Mouse (Mus musculus) kidney, postnatal 0 days (tissue): ENCODE data around the gene Fancc. TPM values are rescaled to one million over a fixed set of nuclear protein-coding genes. Genes with fewer than 3 reads are reported as not detected.

Source experiments
- ATAC-seq: fragments of 200-750 bp; cut with Nextera tagmentation; replicated peaks from 2 replicates; pipeline ENCODE4 v1.8.0; 2017; ENCODE audit warnings: low read depth, moderate number of reproducible peaks, moderate TSS enrichment, moderate library complexity; ENCODE audit not compliant: low FRiP score
- DNase-seq: peaks from one replicate; pipeline ENCODE4 v3.0.0-alpha.2; 2016; ENCODE audit warnings: low spot score
- H3K27ac ChIP-seq: fragments of 300-500 bp; sonication (generic); 2 replicates; pipeline ENCODE4 v1.5.1; 2014; ENCODE audit warnings: mild to moderate bottlenecking
- H3K27me3 ChIP-seq: fragments of 300-500 bp; sonication (generic); 2 replicates; pipeline ENCODE4 v1.6.1; 2014; ENCODE audit warnings: low read length, mixed read lengths; ENCODE audit not compliant: insufficient read depth
- H3K36me3 ChIP-seq: fragments of 300-500 bp; sonication (generic); 2 replicates; pipeline ENCODE4 v1.6.1; 2014; ENCODE audit warnings: low read length, mixed read lengths; ENCODE audit not compliant: insufficient read depth
- H3K4me1 ChIP-seq: fragments of 300-500 bp; sonication (generic); replicated peaks from 2 replicates; pipeline ENCODE4 v1.6.1; 2014; ENCODE audit warnings: antibody characterized with exemption, low read length, mixed read lengths; ENCODE audit not compliant: insufficient read depth
- H3K4me2 ChIP-seq: fragments of 300-500 bp; sonication (generic); 2 replicates; pipeline ENCODE4 v1.6.1; 2014; ENCODE audit warnings: mild to moderate bottlenecking, low read length, moderate library complexity, mixed read lengths
- H3K4me3 ChIP-seq: fragments of 300-500 bp; sonication (generic); replicated peaks from 2 replicates; pipeline ENCODE4 v1.5.1; 2014; ENCODE audit warnings: low read depth, low read length
- H3K9ac ChIP-seq: fragments of 300-500 bp; sonication (generic); 2 replicates; pipeline ENCODE4 v1.6.1; 2014; ENCODE audit warnings: low read depth, low read length
- H3K9me3 ChIP-seq: fragments of 300-500 bp; sonication (generic); replicated peaks from 2 replicates; pipeline ENCODE4 v1.6.1; 2016; ENCODE audit warnings: low read length, inconsistent platforms, mixed read lengths
- CTCF ChIP-seq: IDR thresholded peaks from 2 replicates; pipeline ENCODE4 v1.5.1; 2016; ENCODE audit warnings: antibody characterized with exemption, low read depth, mild to moderate bottlenecking, moderate library complexity
- WGBS: fragments of 180-500 bp; shearing (Covaris S2); extraction: QIAGEN DNeasy Blood & Tissue Kit; methylation state at CpG from one replicate; pipeline ENCODE4 v1.1.7; 2014; 5-methylcytosine and 5-hydroxymethylcytosine counted together
- polyA plus RNA-seq: library from polyadenylated mRNA; unstranded; fragments of >200 nt; fragmentation: Nextera tagmentation; extraction: Ambion mirVana; gene quantifications from 2 replicates; pipeline ENCODE4 v1.2.1, GENCODE M21; 2015

The Fancc gene
- polyA plus RNA-seq, 1 experiment from 2014 or later = 16.2 TPM

DNA sequence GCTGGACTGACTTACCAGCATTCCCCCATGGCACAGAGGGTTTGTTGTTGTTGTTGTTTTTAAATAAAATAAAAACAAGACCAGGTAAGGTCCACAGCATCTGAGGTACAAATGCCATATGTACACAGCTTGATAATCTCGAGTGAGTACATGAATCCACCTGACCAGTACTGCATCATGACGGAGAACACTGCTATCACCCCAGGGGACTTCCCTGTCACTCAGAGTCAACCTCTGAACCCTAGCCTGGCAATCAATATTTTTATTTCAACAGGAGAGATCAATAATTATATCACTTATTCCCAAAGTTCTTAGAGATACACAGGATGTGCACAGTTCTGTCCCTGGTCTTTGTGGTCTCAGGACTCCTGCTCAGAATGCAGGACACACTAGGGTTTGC, 171.1 kb downstream of the Fancc start:
- H3K4me3 ChIP-seq = no peak overlapping the region

DNA sequence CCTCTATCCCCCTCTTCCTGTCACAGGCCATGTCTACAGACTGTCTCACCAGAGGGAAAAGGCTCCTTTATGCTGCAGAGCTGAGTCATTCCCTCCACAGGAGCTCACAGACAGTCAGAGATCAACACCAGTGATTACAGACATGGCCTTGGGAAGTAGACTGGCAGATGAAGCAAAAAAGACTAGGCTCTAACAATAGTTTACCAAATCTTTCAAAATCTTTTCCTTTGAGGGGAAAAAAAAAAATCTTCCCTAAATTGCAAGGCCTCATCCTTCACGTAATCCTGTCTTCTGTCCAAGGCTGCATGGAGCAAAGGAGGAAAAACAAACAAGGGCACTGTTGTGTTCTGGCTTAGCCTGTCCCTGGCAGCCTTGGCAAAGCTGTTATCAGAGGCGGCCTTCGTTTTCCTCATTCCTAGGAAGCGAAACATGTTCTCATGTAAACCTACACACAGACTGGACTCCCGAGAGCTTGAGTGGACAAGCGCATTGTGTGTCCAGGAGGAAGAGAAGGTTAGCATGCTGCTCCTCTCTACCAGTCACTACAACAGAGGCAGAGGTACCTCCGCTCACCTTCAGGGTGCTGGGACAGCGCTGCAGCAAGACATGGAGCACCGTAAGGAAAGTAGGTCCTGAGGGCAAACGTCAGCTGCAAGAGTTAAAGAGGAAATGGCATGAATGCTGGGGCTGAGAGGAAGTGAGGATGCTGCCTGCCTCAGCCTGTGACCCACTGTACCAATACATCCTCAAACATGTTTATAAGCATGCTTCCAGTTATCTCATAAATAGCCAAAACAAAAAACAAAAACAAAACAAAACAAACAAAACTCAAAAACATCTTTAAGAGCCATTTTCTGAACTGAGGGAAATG, 171.9 kb downstream of the Fancc start:
- Histone ChIP-seq H3K27me3 (no peaks in the 10 kb centered on the region), H3K4me1 (peaks cover 26% of the 10 kb centered on the region)
- no peak for DNase-seq

More for the DNA sequence above, 171.1 kb downstream of the Fancc start:
- no peak overlapping the region for H3K4me2 ChIP-seq
- no peaks in the 10 kb centered on the region for H3K36me3 ChIP-seq
- no peak for TF ChIP-seq CTCF
- no peaks in the 10 kb centered on the region for H3K27me3 ChIP-seq
- DNase-seq = no peak
- H3K9me3 ChIP-seq = no peaks in the 10 kb centered on the region
- 86% methylated on average over 2 of the region's 2 CpGs for whole genome bisulfite sequencing
- H3K4me1 ChIP-seq = peaks cover 26% of the 10 kb centered on the region
- H3K9ac ChIP-seq = no peak overlapping the region
- ATAC-seq = no peak
- no peak overlapping the region for H3K27ac ChIP-seq

DNA sequence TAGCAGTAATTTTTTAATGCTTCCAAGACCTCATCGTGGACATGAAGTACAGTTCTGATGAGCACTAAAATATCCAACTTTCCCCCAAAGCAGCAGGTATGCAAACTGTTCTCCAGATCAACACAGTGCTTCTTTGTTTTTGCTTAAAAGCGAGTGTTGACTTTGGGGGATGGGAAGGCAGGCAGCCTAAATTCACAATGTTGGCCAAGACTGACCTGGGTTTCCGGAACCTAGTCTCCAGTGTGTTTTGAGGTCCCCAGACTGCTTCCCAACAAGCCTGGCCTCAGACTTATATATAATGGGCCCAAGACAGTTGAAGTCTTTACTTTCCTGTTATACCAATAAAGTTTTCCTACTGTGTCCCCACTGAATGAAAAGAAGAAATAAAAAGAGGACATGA, 172.8 kb downstream of the Fancc start:
- no peak for TF ChIP-seq CTCF
- DNase-seq = no peak
- Histone ChIP-seq H3K4me3 (no peak overlapping the region), H3K27me3 (no peaks in the 10 kb centered on the region), H3K27ac (peak overlapping the region; percentile 58), H3K4me1 (peaks cover 26% of the 10 kb centered on the region), H3K9me3 (no peaks in the 10 kb centered on the region), H3K4me2 (no peak overlapping the region), H3K9ac (no peak overlapping the region), H3K36me3 (no peaks in the 10 kb centered on the region)
- 33% methylated on average over 3 of the region's 3 CpGs for WGBS
- no peak for ATAC-seq

More for the DNA sequence above, 171.9 kb downstream of the Fancc start:
- no peak for ATAC-seq
- no peak overlapping the region for H3K9ac ChIP-seq
- H3K27ac ChIP-seq = peak overlapping the region; percentile 58
- H3K4me2 ChIP-seq = no peak overlapping the region
- H3K9me3 ChIP-seq = no peaks in the 10 kb centered on the region
- no peak overlapping the region for H3K4me3 ChIP-seq
- TF ChIP-seq CTCF = no peak
- WGBS = 67% methylated on average over 10 of the region's 10 CpGs
- H3K36me3 ChIP-seq = no peaks in the 10 kb centered on the region

DNA sequence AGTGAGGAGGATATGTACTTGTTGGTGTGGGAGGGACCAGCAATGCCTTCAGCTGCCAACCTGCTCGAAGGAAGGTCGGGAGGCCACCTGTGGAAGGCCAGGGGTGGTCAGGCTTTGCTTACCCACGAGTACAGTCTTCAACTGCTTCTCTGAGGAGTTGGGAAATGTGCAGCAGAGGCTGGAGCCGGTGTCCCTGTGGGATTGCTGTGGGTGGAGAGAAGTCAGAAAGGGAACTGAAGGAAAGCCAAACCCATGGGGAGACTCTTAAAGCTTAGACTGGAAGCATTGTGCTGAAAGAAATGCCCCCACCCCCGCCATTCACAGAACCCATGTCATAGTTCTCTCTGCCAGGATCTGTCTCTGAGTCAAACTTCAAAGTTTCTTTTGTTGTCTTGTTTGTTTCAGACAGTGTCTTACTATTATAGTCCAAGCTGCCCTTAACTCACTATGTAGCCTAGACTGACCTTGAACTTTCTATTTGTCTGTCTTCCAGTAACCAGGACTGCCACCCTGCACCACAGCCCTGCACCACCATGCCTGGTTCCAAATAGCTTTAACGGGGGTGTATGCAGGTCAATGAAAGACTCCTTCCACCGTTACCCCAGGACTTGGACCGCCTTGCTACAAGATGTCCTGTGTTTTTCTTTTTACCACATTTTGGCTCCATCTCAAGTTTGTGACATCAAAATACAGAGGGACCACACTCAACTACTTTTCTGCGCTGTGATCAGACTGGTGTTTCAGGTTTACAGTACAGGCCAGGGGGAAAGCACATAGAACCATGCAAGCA, 173.6 kb downstream of the Fancc start:
- no peak overlapping the region for H3K9ac ChIP-seq
- TF ChIP-seq CTCF = no peak
- peaks cover 26% of the 10 kb centered on the region for H3K4me1 ChIP-seq
- no peak overlapping the region for H3K4me3 ChIP-seq
- WGBS = 48% methylated on average over 9 of the region's 9 CpGs
- H3K36me3 ChIP-seq = no peaks in the 10 kb centered on the region
- H3K27me3 ChIP-seq = no peaks in the 10 kb centered on the region
- peak; percentile 14; the same call in 1 of the 2 replicates for ATAC-seq
- no peak for DNase-seq
- H3K4me2 ChIP-seq = no peak overlapping the region
- H3K9me3 ChIP-seq = no peaks in the 10 kb centered on the region
- peak overlapping the region; percentile 1; the same call in 1 of the 2 replicates for H3K27ac ChIP-seq

DNA sequence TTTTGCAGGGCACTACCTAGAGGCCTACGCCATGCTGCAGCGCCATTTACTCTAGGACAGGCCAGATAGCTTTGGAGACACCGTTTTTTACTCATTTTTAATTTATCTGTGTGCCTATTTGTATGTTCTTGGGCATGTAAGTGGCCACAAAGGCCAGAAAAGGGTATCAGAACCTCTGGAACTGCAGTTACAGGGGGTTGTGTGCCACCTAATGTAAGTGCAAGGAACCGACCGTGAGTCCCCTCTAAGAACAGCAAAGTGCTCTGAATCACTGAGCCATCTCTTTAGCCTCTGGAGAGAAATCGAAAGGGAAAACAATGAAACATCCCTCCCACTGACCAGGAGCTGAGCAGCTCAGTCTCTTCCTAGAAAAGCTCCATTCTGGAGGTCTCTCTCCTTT, 174.3 kb downstream of the Fancc start:
- no peak for ATAC-seq
- 74% methylated on average over 6 of the region's 6 CpGs for WGBS
- no peak overlapping the region for H3K4me3 ChIP-seq

DNA sequence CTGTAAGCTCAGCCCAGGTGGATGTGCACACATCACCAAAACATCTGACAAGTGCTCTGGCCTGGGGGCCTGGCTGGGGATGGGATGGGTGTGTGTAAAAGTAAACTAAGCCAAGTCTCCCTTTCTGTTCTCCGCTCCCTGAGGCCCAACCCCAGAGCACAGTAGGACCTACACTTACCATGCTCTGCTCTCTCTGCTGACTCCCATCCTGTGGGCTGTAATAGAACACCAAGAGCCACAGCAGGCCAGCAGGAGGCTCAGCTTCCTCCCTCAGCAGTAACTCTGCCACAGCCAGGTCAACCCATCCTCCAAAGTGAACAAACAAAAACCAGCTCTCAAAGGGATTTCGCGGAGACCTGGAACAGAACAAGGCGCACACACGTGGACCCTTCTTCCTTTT, 175.4 kb downstream of the Fancc start:
- H3K9ac ChIP-seq = no peak overlapping the region
- peak overlapping the region; percentile 9; the same call in 1 of the 2 replicates for H3K27ac ChIP-seq
- TF ChIP-seq CTCF = no peak
- H3K4me2 ChIP-seq = no peak overlapping the region
- H3K9me3 ChIP-seq = no peaks in the 10 kb centered on the region
- no peaks in the 10 kb centered on the region for H3K27me3 ChIP-seq
- DNase-seq (peak; percentile 69), ATAC-seq (0 out of 2 replicates have a peak, but pooled peaks have one; percentile 16)
- H3K36me3 ChIP-seq = 0 out of 2 replicates have a peak, but pooled peaks cover 5% of the 10 kb centered on the region
- 48% methylated on average over 5 of the region's 5 CpGs for WGBS
- peaks cover 29% of the 10 kb centered on the region for H3K4me1 ChIP-seq
- no peak overlapping the region for H3K4me3 ChIP-seq

More for the DNA sequence above, 174.3 kb downstream of the Fancc start:
- peak; percentile 26; the same call in 1 of the 2 replicates for TF ChIP-seq CTCF
- Histone ChIP-seq H3K36me3 (no peaks in the 10 kb centered on the region), H3K27me3 (no peaks in the 10 kb centered on the region), H3K4me1 (peaks cover 26% of the 10 kb centered on the region), H3K9ac (no peak overlapping the region), H3K9me3 (no peaks in the 10 kb centered on the region), H3K27ac (0 out of 2 replicates have a peak overlapping the region, but pooled peaks have one; percentile 1), H3K4me2 (no peak overlapping the region)
- no peak for DNase-seq
